Mouse (Mus musculus): Measurements from ENCODE around the gene Ppp1r37.
A peak's percentile ranks its signal among the peaks of the same experiment; 100 is the strongest.

Ppp1r37 gene

DNA sequence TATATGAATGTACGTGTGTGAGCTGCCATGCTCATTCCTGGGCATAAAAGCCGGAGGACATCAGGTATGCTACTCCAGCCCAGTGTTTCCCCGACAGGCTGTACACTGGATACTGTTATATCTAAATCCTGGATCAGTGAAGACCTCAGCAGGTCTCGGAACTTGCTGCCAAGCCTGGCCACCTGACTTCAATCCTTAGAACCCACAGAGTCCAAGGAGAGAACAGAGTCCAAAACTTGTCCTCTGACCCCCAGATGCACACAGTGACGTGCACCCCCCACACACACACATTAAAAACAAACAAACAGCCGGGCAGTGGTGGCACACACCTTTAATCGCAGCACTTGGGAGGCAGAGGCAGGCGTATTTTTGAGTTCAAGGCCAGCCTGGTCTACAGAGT lies 4.5 kb upstream of the Ppp1r37 start:
- no peak for DNase-seq

DNA sequence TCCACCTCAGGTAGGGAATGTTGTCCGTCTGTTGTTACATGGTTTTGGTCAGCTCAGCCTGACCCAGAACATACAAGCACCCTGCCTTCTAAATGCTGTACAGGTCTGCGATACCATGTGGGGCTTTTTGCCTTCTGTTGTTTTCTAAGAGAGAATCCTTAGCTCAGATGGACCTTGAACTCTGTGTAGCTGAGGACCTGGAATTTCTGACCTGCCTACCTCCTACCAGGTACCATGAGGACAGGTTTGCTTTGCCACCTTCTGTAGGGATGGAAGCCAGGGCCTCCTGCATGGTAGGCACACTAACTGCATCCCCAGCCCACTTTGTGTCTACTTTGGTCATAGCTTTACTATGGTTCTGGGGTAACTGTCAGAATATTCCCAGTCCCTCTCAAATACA lies 2.9 kb upstream of the Ppp1r37 start:
- no peak for DNase-seq

- DNase-seq, result peak; percentile 35
Observed at GRCm38 (mm10) chr7:19564455-19564854, 1.6 kb upstream of the Ppp1r37 start.

GRCm38 (mm10) chr7:19563884-19564283 lies 1.0 kb upstream of the Ppp1r37 start:
- no peak for DNase-seq

DNA sequence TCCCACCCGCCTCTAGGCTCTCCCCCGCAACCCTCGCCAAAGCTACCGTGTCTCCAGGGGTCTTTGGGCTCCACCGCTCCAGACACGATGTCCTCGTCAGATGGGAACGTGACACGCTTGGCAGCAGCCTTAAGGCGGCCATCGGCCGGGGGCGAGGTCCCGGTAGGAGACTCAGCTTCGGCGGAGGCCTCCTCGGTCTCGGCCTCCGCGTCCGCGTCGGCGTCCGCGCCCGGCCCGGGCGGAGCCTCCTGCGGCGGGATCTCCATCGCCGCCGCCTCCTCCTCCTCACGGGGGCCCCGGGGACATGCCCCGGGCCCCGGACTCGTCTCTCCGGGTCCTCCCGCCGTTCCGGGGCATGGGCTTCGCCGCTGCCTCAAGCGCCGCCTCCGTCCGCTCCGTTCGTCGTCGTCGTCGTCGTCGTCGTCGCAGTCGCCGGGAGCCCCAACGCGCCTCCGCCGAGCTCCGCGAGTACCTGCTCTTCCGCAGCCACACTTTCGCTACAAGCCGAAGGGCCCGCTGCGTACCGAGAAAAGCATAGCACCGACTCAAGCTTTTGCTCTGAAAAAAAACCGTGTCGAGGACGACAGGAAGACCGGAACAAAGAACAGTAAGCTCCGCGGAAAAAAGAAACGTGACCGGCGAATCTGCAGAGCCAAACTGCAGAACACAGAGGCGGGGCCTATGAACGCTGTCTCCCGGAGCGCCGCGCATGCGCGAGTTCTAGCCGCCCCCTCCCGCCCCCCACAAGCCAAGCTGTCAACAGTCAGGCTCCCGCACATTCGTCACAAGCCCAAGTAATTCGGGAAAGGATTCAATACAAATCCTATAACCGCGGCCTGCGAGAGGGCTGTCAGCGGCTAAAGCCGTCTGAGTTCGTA lies 872 bp downstream of the Ppp1r37 start:
- peak; percentile 97 for DNase-seq

DNA sequence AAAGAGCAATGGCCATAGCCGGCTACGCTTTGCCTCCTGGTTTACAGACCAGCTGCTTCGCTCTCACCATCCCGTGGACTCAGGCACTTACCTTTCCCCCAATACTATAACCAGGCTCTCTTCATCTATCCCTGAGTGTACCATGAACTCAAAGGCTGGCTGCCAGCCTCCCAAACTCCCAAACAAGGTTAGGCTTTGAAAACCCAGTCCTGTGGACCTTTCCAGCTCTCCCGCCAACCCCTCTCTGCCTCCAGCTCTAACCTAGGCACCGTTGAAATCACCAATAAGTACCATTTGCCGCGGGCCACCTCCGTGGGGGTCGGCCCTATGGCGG lies 1.5 kb downstream of the Ppp1r37 start:
- DNase-seq, result no peak

DNA sequence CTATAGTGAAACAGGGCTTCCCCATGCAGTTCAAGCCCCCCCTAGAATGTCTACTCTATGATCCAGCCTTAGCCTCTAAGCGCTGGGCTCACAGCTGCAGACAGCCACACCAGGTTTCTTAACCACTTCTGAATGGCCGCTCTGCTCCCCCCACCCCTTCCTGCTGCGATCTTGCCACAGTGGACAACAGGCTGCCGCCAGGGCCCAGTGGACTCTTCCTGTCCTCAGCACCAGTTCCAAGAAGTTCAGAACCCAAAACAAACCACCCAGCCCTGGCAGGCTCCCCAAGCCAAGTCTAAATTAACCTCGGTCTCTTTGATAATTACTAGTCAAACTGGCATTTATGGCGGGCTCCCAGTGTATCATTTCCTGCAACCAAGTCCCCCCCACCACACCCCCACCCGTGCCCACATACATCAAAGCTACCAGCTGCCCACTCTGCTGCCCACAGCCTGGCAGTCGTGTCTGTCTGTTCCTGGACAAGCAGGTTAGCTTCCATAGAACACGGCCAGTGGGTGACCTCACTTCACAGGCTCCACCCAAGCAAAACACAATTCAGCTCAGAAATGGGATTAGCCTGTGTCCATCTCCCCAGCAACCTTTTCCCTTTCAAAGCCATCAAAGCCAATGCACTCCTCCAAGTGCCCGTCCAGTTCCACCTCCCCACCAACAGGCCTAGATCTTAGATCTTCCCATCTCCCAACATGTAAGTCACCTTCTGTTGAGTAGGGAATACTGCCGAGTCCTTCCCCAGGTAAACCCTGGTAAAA lies 2.2 kb downstream of the Ppp1r37 start:
- DNase-seq, result no peak

DNA sequence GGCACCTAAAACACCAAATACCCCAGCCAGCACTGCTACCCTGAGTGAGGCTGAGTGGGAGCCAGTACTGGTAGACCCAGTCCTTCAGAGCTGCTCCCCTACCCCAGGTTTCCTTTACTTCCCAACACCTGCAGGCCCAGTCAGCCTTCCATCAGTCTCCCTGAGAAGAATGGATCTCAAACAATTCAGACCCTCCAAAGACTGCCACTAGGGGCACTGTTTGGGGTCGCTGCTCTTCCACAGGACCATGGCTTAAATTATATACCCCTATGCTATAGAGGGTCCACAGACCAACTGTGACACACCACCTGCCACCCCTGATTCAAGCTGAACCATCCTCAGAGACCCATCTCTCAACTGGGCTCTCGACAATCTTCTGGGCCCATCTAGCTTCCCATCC lies 3.9 kb downstream of the Ppp1r37 start:
- peak; percentile 71 for DNase-seq

- no peak for DNase-seq
Observed at GRCm38 (mm10) chr7:19557982-19558900, 4.6 kb downstream of the Ppp1r37 start.

GRCm38 (mm10) chr7:19557086-19557485 lies 5.8 kb downstream of the Ppp1r37 start:
- no peak for DNase-seq

- DNase-seq, result no peak
Observed at GRCm38 (mm10) chr7:19554168-19554567, 8.7 kb downstream of the Ppp1r37 start.

DNA sequence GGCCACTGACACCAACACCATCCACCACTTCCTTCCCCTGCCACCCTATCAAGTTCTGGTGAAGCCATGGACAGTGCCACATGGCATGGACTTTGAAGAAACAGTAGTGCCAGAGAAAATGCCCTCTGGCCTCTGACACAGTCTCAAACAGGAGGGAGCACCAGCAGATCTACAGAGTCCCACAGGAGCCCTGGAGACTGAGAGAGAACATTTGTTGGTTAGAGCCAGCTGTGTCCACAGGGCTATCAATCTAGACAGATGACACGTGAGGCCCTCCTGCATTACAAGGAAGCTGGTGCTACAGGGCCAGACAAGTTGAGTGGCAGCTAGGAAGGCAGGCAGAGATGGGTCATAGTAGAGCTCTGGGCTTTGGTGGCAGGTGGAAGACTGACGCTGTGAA lies 10.4 kb downstream of the Ppp1r37 start:
- no peak for DNase-seq

GRCm38 (mm10) chr7:19551634-19552033 lies 11.2 kb downstream of the Ppp1r37 start:
- no peak for DNase-seq

GRCm38 (mm10) chr7:19549394-19549793 lies 13.5 kb downstream of the Ppp1r37 start:
- no peak for DNase-seq

DNA sequence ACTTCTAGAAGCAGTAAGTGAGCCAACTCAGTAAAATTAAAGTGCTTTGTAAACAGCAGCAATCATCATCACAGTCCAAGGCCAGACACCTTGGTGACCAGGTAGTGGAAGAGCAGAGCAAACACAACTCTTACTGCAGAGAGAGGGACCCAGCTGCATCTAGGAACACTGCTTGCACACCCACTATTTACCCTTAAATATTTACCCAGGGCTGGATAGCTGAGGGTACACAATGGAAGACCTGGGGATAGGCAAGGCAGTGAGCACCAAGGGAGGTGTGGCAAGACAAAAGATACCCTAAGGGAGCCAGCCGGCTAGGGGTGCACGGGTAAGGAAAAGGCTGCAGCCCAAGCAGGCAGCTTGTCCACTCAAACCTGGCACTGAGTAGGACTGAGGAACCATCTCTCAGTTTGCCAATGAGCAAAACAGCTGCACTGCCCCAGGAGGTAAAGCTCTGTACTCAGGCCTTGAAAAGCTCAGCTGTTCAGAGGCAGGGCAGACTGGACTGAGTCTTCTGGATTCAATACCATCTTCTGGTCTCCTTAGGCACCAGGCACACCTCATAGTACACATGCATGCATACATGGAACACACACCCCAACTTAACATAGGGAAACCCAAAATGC lies 15.4 kb downstream of the Ppp1r37 start:
- DNase-seq, result no peak

DNA sequence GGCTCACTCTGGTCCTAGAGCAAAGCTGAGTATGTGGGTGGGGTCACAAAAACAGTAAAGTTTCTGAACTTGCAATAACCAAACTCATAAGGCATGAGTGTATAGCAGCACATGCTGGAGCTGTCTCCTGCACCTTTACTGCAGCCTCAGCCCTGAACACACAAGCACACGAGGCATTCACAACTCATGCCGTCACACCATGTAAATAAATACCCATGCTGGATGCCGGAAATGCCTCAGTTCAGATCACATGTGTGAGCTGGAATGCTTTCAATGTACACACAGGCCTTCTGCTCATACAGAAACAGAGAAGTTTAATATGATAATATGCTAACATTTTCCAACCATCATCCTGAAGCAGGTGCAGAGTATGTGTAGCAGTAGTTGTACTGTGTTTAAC lies 16.9 kb downstream of the Ppp1r37 start:
- DNase-seq, result no peak

DNA sequence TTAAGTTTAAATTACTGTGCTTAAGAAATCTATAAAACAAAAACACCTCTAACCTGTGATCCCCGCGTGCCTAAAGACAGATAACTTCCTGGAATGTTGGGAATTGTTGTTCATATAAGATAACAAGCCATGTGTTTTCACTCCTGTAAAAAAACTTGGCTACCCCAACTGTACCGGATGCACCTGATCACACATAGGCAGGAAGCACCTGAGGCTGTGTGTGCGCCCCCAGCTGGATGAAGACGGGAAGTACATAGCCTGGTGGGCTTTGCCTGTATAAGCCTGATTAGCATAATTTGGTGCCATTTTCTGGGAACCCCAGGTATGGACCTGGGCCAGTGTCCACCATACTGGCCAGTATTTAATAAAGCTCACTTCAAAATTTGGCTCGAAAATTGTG lies 19.3 kb downstream of the Ppp1r37 start:
- peak; percentile 81 for DNase-seq

- peak; percentile 25 for DNase-seq
Observed at GRCm38 (mm10) chr7:19542155-19542691, 20.7 kb downstream of the Ppp1r37 start.

GRCm38 (mm10) chr7:19541681-19542154 lies 21.2 kb downstream of the Ppp1r37 start:
- no peak for DNase-seq

DNA sequence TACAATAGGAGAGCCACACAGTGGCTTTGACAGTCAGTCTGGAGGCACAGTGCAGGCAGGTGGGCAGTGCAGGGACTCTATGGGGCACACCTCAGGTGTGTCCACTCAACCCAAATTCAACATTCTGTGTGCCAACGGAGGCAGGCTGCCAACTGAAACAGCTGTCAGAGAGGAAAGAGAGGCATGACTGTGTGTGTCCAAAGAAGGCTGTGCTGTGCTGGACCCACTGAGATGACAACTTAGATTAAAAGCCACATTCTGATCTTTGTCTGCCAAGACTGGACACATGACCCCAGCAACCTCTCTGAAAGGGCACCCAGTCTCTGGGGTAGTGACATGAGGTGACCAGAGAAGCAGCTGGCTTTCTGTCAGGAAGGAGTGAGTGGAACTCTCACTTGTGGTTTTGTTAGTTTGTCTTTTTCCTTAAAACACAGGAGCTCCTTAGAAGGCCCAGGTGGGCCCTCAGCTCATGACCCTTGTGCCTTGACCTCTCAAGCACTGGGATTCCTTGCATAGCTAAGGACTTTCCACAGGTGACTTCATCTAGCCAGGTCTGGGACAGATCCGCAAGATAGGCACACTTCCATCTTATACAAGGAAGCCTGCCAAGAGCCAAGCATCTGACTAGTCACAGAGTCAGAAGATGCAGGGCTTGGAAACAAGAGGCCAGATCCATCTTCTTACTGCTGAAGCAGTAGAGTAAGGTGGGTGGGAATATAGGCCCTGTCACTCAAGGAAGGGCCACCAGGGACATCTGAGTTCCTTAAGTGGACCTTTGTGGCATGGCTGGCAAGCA lies 21.9 kb downstream of the Ppp1r37 start:
- no peak for DNase-seq

DNA sequence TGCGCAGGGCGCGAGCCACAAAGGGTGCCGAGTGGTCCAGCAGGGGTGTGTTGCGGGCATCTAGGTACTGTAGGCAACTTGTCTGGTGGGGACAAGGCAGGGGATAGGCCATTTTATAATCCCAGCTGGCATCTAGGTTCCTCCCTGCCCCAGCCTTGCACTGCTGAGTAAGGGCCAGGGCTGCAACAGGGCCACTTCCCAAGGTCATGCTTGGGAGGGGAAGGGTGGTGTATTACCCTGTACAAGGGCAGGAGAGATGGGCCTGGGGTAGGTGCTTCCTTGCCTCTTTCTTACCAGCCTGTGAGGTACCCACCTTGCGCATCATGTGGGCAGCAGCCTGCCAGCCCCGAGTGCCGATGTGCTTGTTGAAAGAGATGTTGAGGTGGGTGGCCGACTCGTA lies 28.2 kb downstream of the Ppp1r37 start:
- no peak for DNase-seq

Data from thymus, postnatal 4 days (tissue).